Mouse (Mus musculus) embryonic fibroblast, embryonic 13.5 days (primary cell): ENCODE measurements around the gene Rabgap1l.

ENCODE experiments used
- CTCF ChIP-seq: IDR thresholded peaks from 2 replicates; pipeline ENCODE4 v1.5.1; 2011; ENCODE audit warnings: mild to moderate bottlenecking, control low read depth, low read length, moderate library complexity, borderline replicate concordance; ENCODE audit not compliant: insufficient read depth
- POLR2A ChIP-seq: IDR thresholded peaks from 2 replicates; pipeline ENCODE4 v1.6.1; 2011; ENCODE audit warnings: low read depth, mild to moderate bottlenecking, control low read depth, low read length, moderate library complexity

DNA sequence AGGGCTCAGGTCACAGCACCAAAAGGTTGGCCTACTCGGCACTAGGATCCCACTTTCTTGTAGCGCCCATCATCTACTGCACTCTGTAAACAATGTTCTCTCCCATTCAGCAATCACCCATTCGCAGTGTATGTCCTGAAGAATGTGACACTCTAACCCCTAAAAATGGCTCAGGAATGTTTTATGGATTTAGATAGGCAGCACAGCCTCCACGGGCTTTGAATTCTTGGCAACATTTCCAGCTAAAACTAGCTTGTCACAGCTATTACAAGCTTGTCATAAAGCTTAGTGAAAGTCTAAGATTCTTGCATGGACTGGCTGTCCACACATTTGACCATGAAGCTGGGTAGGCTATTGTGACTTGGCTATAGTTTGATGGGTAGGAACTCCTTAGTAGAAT is 274.5 kb downstream of the Rabgap1l start:
- no peak for TF ChIP-seq POLR2A
- no peak for TF ChIP-seq CTCF
